Mouse (Mus musculus) ES-Bruce4 (cell line): ENCODE measurements around the gene Ypel1. TPM values are rescaled to one million over a fixed set of nuclear protein-coding genes. Genes with fewer than 3 reads are reported as not detected.

Experiments used
- H3K27ac ChIP-seq: 2 replicates; pipeline ENCODE4 v1.5.1; 2012; ENCODE audit warnings: low read length, inconsistent platforms; ENCODE audit not compliant: insufficient read depth
- H3K27me3 ChIP-seq: 2 replicates; pipeline ENCODE4 v1.6.1; 2012; ENCODE audit warnings: mild to moderate bottlenecking, low read length, inconsistent platforms; ENCODE audit not compliant: control insufficient read depth, poor library complexity, insufficient read depth, severe bottlenecking
- H3K36me3 ChIP-seq: 2 replicates; pipeline ENCODE4 v1.6.1; 2012; ENCODE audit warnings: inconsistent platforms, mild to moderate bottlenecking, low read length, moderate library complexity; ENCODE audit not compliant: control insufficient read depth, poor library complexity, insufficient read depth, severe bottlenecking
- H3K4me1 ChIP-seq: one replicate; pipeline ENCODE4 v1.8.1; 2011; ENCODE audit warnings: low read length; ENCODE audit not compliant: control insufficient read depth, insufficient read depth
- H3K4me3 ChIP-seq: 2 replicates; pipeline ENCODE4 v1.5.1; 2011; ENCODE audit warnings: low read depth, mild to moderate bottlenecking, low read length
- H3K9ac ChIP-seq: 2 replicates; pipeline ENCODE4 v1.6.1; 2012; ENCODE audit warnings: low read depth, mild to moderate bottlenecking, inconsistent platforms; ENCODE audit not compliant: poor library complexity, severe bottlenecking
- H3K9me3 ChIP-seq: replicated peaks from 2 replicates; pipeline ENCODE4 v1.6.1; 2012; ENCODE audit warnings: mild to moderate bottlenecking, low read length, inconsistent platforms; ENCODE audit not compliant: control insufficient read depth, poor library complexity, insufficient read depth, severe bottlenecking
- CTCF ChIP-seq: IDR thresholded peaks from one replicate; pipeline ENCODE4 v1.8.1; 2011; ENCODE audit warnings: low read depth, low read length
- EP300 ChIP-seq: IDR thresholded peaks from 2 replicates; pipeline ENCODE4 v1.6.1; 2011; ENCODE audit warnings: low read depth, low read length; ENCODE audit not compliant: insufficient read depth
- POLR2A ChIP-seq: IDR thresholded peaks from one replicate; pipeline ENCODE4 v1.8.1; 2011; ENCODE audit warnings: low read length; ENCODE audit not compliant: insufficient read depth
- polyA plus RNA-seq: library from polyadenylated mRNA; stranded (reverse); fragments of >200 nt; gene quantifications from 2 replicates; pipeline ENCODE4 v1.2.4, GENCODE M21; 2011; ENCODE audit warnings: low read depth; ENCODE audit not compliant: missing spikeins, insufficient read depth, insufficient read length

Ypel1 gene
- polyA plus RNA-seq, 1 experiment, result 6.9 TPM

DNA sequence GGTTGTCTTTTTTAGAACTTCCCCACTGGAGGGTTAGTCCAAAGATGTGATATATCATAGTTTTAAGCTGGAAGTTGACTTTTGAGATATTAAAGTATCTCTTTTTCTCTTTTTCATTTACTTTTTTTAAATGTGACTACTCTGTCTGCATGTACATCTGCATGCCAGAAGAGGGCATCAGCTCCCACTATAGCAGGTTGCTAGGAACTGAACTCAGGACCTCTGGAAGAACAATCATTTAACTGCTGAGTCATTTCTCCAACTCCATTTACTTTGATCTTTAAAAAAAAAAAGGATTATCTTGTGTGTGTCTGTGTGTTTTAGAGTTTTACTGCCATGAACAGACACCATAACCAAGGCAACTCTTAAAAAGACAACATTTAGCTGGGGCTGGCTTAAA is 7.4 kb downstream of the Ypel1 start:
- Histone ChIP-seq H3K9me3 (no peaks in the 10 kb centered on the region), H3K4me3 (no peak overlapping the region), H3K27ac (no peak overlapping the region), H3K36me3 (no peaks in the 10 kb centered on the region), H3K9ac (no peak overlapping the region), H3K4me1 (peaks cover 2% of the 10 kb centered on the region), H3K27me3 (no peaks in the 10 kb centered on the region)
- TF ChIP-seq EP300 (no peak), POLR2A (no peak), CTCF (no peak)

DNA sequence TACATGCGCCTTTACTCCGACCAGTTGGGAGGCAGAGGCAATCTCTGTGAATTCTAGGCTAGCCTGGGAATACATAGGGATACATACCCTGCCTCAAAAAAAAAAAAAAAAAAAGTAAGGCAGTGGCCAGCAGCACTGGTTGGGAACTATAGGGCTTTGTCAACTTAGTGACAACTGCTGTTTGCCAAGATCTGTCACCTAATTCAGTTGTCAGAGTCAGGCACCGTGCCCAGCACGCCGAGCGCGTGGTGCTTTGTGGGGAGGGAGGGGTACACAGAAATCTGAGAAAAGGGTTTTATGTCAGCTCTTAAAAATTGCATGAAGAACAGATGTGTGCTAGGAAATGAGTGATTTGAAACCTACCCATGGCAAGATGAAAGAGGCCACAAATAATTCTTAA is 8.6 kb downstream of the Ypel1 start:
- H3K4me1 ChIP-seq, result peaks cover 2% of the 10 kb centered on the region
- TF ChIP-seq CTCF, result no peak
- no peak for TF ChIP-seq EP300
- TF ChIP-seq POLR2A, result no peak
- no peaks in the 10 kb centered on the region for H3K9me3 ChIP-seq
- H3K27ac ChIP-seq, result no peak overlapping the region
- no peaks in the 10 kb centered on the region for H3K27me3 ChIP-seq
- H3K9ac ChIP-seq, result no peak overlapping the region
- H3K36me3 ChIP-seq, result no peaks in the 10 kb centered on the region
- no peak overlapping the region for H3K4me3 ChIP-seq

DNA sequence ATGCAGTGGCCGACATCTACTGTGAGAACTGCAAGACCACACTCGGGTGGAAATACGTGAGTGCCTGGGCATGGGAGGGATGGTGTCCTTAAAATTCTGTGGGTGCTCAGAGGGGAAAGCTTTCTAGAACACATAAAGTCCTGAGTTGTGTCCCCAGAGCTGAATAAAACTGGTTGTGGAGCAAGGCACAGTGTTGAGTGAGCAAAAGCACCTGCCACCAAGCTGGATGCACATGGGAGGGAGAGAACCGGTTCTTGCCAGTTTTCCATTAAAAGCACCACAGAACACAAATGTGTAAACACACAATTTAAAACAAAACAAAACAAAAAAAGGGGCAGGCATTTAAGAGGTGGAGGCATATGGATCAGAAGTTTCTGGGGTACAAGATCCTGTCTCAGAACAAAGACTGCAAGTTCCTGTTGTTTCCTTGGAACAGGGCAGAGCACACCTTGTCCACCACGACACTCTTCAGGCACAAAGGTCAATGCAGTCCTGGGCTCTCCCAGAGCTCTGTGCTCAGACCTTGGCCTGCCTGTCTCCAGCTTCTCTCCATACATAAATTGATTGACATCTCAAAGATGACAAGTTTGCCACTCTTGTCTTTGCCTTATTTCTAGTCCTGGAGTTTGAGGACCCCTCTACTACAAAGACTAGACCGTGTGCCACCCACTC is 12.8 kb downstream of the Ypel1 start:
- no peak overlapping the region for H3K27ac ChIP-seq
- H3K9ac ChIP-seq, result no peak overlapping the region
- no peaks in the 10 kb centered on the region for H3K27me3 ChIP-seq
- TF ChIP-seq CTCF (no peak), POLR2A (no peak), EP300 (no peak)
- H3K36me3 ChIP-seq, result 0 out of 2 replicates have a peak, but pooled peaks cover 2% of the 10 kb centered on the region
- H3K4me1 ChIP-seq, result no peaks in the 10 kb centered on the region
- no peak overlapping the region for H3K4me3 ChIP-seq
- no peaks in the 10 kb centered on the region for H3K9me3 ChIP-seq

DNA sequence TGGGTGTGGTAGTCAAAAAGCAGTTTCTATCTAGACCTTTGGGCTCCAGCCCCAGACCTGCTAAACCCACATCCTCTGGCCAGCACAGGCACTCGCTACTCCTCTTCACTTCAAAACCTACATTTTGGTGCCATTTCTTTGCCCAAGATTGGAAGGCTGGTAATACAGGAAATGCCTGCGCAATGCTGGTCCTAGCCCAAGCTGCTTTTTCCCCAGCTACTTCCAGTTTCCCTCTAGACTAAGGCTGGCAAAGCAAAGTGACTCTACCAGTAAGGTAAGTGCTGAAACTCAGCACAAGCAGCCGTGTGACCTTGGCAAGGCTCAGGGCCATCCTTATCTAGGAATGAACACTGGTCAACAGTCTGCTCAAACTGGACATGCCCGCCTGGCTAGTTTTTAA is 16.1 kb downstream of the Ypel1 start:
- Histone ChIP-seq H3K9me3 (no peaks in the 10 kb centered on the region), H3K27ac (no peak overlapping the region), H3K27me3 (no peaks in the 10 kb centered on the region), H3K36me3 (peaks cover 17% of the 10 kb centered on the region), H3K9ac (no peak overlapping the region), H3K4me1 (no peaks in the 10 kb centered on the region), H3K4me3 (no peak overlapping the region)
- TF ChIP-seq CTCF, result no peak
- TF ChIP-seq EP300, result no peak
- TF ChIP-seq POLR2A, result no peak

DNA sequence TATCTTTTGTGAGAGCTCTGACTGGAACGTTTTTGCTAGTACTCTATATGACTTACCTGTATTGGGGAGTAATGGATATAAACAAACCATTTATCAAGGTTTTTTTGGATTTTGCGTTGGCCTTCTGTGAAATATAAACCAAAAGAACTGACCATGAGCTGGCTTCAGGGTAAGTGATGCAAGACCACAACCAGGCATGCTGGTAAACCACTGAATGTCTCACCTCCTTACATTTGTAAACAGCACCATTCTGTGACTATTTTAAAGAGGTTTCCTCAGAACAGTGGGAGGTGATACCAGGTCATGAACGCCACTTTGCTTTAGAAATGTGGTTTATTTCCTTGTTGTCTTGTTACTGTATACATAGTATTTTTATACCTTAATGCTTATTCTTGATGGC is 16.7 kb downstream of the Ypel1 start:
- H3K36me3 ChIP-seq, result peaks cover 23% of the 10 kb centered on the region
- H3K4me1 ChIP-seq, result no peaks in the 10 kb centered on the region
- no peak overlapping the region for H3K4me3 ChIP-seq
- H3K27me3 ChIP-seq, result no peaks in the 10 kb centered on the region
- no peak overlapping the region for H3K9ac ChIP-seq
- no peaks in the 10 kb centered on the region for H3K9me3 ChIP-seq
- TF ChIP-seq CTCF (no peak), EP300 (no peak)
- H3K27ac ChIP-seq, result no peak overlapping the region

DNA sequence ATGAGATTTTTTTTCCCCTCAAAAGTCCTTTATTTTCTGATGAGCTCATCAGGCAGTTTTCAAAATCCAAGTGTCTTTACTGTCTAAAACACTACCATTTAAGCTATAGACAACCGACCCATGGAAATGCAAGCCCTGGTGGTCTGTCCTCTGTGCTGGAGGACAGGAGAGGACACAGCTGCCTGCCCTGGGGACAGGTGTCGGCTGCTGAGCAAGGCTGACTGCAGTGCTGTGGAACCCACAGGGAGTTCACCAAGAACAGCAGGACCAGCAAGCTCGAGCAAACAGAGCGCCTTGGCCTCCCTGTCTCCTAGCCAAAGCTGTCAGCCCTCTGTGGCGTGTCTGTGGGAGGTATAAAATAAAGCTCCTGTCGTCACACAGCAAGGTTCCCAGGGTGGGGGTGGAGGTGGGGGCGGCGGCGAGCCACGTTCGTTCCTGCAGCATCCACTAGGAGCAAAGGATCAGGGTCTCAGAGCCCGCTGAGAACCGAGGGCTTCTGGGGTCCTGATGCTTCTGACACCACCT is 17.2 kb downstream of the Ypel1 start:
- no peak overlapping the region for H3K4me3 ChIP-seq
- H3K4me1 ChIP-seq, result no peaks in the 10 kb centered on the region
- peaks cover 23% of the 10 kb centered on the region for H3K36me3 ChIP-seq
- TF ChIP-seq CTCF (no peak), EP300 (no peak), POLR2A (no peak)
- H3K27me3 ChIP-seq, result no peaks in the 10 kb centered on the region
- no peak overlapping the region for H3K27ac ChIP-seq
- no peak overlapping the region for H3K9ac ChIP-seq
- H3K9me3 ChIP-seq, result no peaks in the 10 kb centered on the region
